Mouse (Mus musculus) midbrain, postnatal 0 days (tissue): ENCODE measurements around the gene Gm2016. TPM values are rescaled to one million over a fixed set of nuclear protein-coding genes. Genes with fewer than 3 reads are reported as not detected.
"Not testable (repeated sequence)": the region's sequence is repeated elsewhere in the genome, so short reads cannot be mapped to it uniquely, and the experiment has no call there.

Source experiments
- ATAC-seq: fragments of 200-750 bp; cut with Nextera tagmentation; 2 replicates; pipeline ENCODE4 v1.8.0; 2017; ENCODE audit warnings: moderate number of reproducible peaks, mild to moderate bottlenecking, moderate TSS enrichment, moderate library complexity; ENCODE audit not compliant: low FRiP score
- DNase-seq: peaks from one replicate; pipeline ENCODE4 v3.0.0-alpha.2; 2015; ENCODE audit warnings: low spot score
- H3K27ac ChIP-seq: fragments of 300-500 bp; sonication (generic); 2 replicates; pipeline ENCODE4 v1.5.1; 2014; ENCODE audit warnings: low read depth, mild to moderate bottlenecking, low read length, mixed read lengths
- H3K27me3 ChIP-seq: fragments of 300-500 bp; sonication (generic); 2 replicates; pipeline ENCODE4 v1.6.1; 2014; ENCODE audit warnings: low read length, control low read depth, mixed read lengths; ENCODE audit not compliant: insufficient read depth
- H3K36me3 ChIP-seq: fragments of 300-500 bp; sonication (generic); 2 replicates; pipeline ENCODE4 v1.6.1; 2014; ENCODE audit warnings: low read length, control low read depth, mixed read lengths; ENCODE audit not compliant: insufficient read depth
- H3K4me1 ChIP-seq: fragments of 300-500 bp; sonication (generic); 2 replicates; pipeline ENCODE4 v1.6.1; 2014; ENCODE audit warnings: mild to moderate bottlenecking, control low read depth, antibody characterized with exemption, low read length, mixed read lengths; ENCODE audit not compliant: insufficient read depth
- H3K4me2 ChIP-seq: fragments of 300-500 bp; sonication (generic); 2 replicates; pipeline ENCODE4 v1.6.1; 2014; ENCODE audit warnings: low read depth, mild to moderate bottlenecking, low read length, mixed read lengths; ENCODE audit not compliant: poor library complexity, severe bottlenecking
- H3K4me3 ChIP-seq: fragments of 300-500 bp; sonication (generic); 2 replicates; pipeline ENCODE4 v1.5.1; 2014; ENCODE audit warnings: low read depth, mild to moderate bottlenecking, low read length, moderate library complexity
- H3K9ac ChIP-seq: fragments of 300-500 bp; sonication (generic); replicated peaks from 2 replicates; pipeline ENCODE4 v1.6.1; 2014; ENCODE audit warnings: mild to moderate bottlenecking, low read length, moderate library complexity, mixed read lengths; ENCODE audit not compliant: poor library complexity, severe bottlenecking
- H3K9me3 ChIP-seq: fragments of 300-500 bp; sonication (generic); 2 replicates; pipeline ENCODE4 v1.6.1; 2016; ENCODE audit warnings: low read length, control low read depth
- WGBS: fragments of 180-500 bp; shearing (Covaris S2); extraction: QIAGEN DNeasy Blood & Tissue Kit; methylation state at CpG from one replicate; pipeline ENCODE4 v1.1.7; 2014; 5-methylcytosine and 5-hydroxymethylcytosine counted together
- polyA plus RNA-seq: library from polyadenylated mRNA; unstranded; fragments of >200 nt; fragmentation: Nextera tagmentation; extraction: Ambion mirVana; gene quantifications from 2 replicates; pipeline ENCODE4 v1.2.1, GENCODE M21; 2015
- total RNA-seq: library from RNA; depleted of rRNA; stranded (reverse); fragments of >200 nt; gene quantifications from 2 replicates; pipeline ENCODE4 v1.2.3, GENCODE M21; 2014; rRNA removed

Gene Gm2016
- not detected in 2 replicates for total RNA-seq
- polyA plus RNA-seq = not detected in 2 replicates

GRCm38 (mm10) chr12:87873772-87874171 lies at the start of gene Gm2016:
Gene Gm2016, plus strand, starts transcription at chr12:87874072.
- H3K4me3 ChIP-seq, H3K27me3 ChIP-seq, H3K9me3 ChIP-seq, H3K9ac ChIP-seq, H3K4me2 ChIP-seq, H3K4me1 ChIP-seq, ATAC-seq, H3K27ac ChIP-seq, DNase-seq, H3K36me3 ChIP-seq: not testable (repeated sequence)
- 78% methylated on average over 5 of the region's 5 CpGs for WGBS

GRCm38 (mm10) chr12:87842239-87842638 lies 31.6 kb upstream of the Gm2016 start, which contains the start of gene Gm2001:
Gene Gm2001, minus strand, starts transcription at chr12:87842339.
- 61% methylated on average over 1 of the region's 2 CpGs for WGBS
- H3K27me3 ChIP-seq, H3K36me3 ChIP-seq, H3K4me2 ChIP-seq, H3K4me3 ChIP-seq, H3K9ac ChIP-seq, H3K9me3 ChIP-seq, ATAC-seq, H3K27ac ChIP-seq, DNase-seq, H3K4me1 ChIP-seq: not testable (repeated sequence)

- H3K36me3 ChIP-seq, H3K27me3 ChIP-seq, ATAC-seq, H3K4me3 ChIP-seq, H3K27ac ChIP-seq, H3K4me1 ChIP-seq, H3K4me2 ChIP-seq, H3K9ac ChIP-seq, DNase-seq, H3K9me3 ChIP-seq: not testable (repeated sequence)
- WGBS = no CpG with 5 or more reads among the region's 2 CpGs
Measured at GRCm38 (mm10) chr12:87850657-87851056, 23.2 kb upstream of the Gm2016 start.

GRCm38 (mm10) chr12:87856067-87856466 lies 17.8 kb upstream of the Gm2016 start:
- H3K9me3 ChIP-seq, ATAC-seq, H3K4me3 ChIP-seq, H3K27ac ChIP-seq, H3K4me2 ChIP-seq, H3K9ac ChIP-seq, H3K27me3 ChIP-seq, H3K4me1 ChIP-seq, H3K36me3 ChIP-seq, DNase-seq: not testable (repeated sequence)
- WGBS = 80% methylated on average over 1 of the region's 1 CpGs

- not testable (repeated sequence) for H3K27ac ChIP-seq, H3K36me3 ChIP-seq, H3K4me3 ChIP-seq, ATAC-seq, H3K9ac ChIP-seq, DNase-seq, H3K27me3 ChIP-seq, H3K4me2 ChIP-seq, H3K4me1 ChIP-seq, H3K9me3 ChIP-seq
- WGBS = 86% methylated on average over 23 of the region's 23 CpGs
Measured at GRCm38 (mm10) chr12:87861740-87862692, 11.9 kb upstream of the Gm2016 start.

- not testable (repeated sequence) for H3K4me1 ChIP-seq, H3K4me2 ChIP-seq, H3K36me3 ChIP-seq, H3K9me3 ChIP-seq, DNase-seq, H3K27ac ChIP-seq, H3K9ac ChIP-seq, H3K4me3 ChIP-seq, H3K27me3 ChIP-seq, ATAC-seq
- 95% methylated on average over 8 of the region's 11 CpGs for WGBS
Measured at GRCm38 (mm10) chr12:87863638-87864037, 10.2 kb upstream of the Gm2016 start.

GRCm38 (mm10) chr12:87864048-87864447 lies 9.8 kb upstream of the Gm2016 start:
- not testable (repeated sequence) for DNase-seq, H3K36me3 ChIP-seq, H3K4me3 ChIP-seq, H3K27me3 ChIP-seq, H3K9me3 ChIP-seq, H3K9ac ChIP-seq, H3K27ac ChIP-seq, ATAC-seq, H3K4me2 ChIP-seq, H3K4me1 ChIP-seq
- WGBS = 83% methylated on average over 2 of the region's 2 CpGs

GRCm38 (mm10) chr12:87895070-87895469 lies 21.2 kb downstream of the Gm2016 start, which contains the start of gene Gm2022:
Gene Gm2022, plus strand, starts transcription at chr12:87895370.
- not testable (repeated sequence) for ATAC-seq, H3K9ac ChIP-seq, H3K27ac ChIP-seq, H3K4me1 ChIP-seq, H3K4me3 ChIP-seq, H3K9me3 ChIP-seq, DNase-seq, H3K36me3 ChIP-seq, H3K27me3 ChIP-seq, H3K4me2 ChIP-seq
- no CpG with 5 or more reads among the region's 1 CpGs for WGBS
